Mouse (Mus musculus): Measurements from ENCODE around the gene Tbc1d9. TPM values are rescaled to one million over a fixed set of nuclear protein-coding genes. Genes with fewer than 3 reads are reported as not detected.
A peak's percentile ranks its signal among the peaks of the same experiment; 100 is the strongest.

The Tbc1d9 gene
- total RNA-seq (2014; fragmentation: Nextera tagmentation) (0.07 and 0.57 TPM in 2 replicates), total RNA-seq (2017) (0.84 and 1.4 TPM in 2 replicates)

- ATAC-seq (replicated peaks; ENCODE audit: low FRiP score, low TSS enrichment, poor library complexity, severe bottlenecking): peak; percentile 87
These were observed at the start of gene Tbc1d9 for GRCm38 (mm10) chr8:83165235-83165930. Gene Tbc1d9, plus strand, starts transcription at chr8:83165352.

- ATAC-seq (replicated peaks; ENCODE audit: low FRiP score, low TSS enrichment, poor library complexity, severe bottlenecking): no peak
These were observed 30.1 kb upstream of the Tbc1d9 start for GRCm38 (mm10) chr8:83135086-83135485.

GRCm38 (mm10) chr8:83140068-83140467, 25.1 kb upstream of the Tbc1d9 start:
- no peak for ATAC-seq (replicated peaks; ENCODE audit: low FRiP score, low TSS enrichment, poor library complexity, severe bottlenecking)

- ATAC-seq (replicated peaks; ENCODE audit: low FRiP score, low TSS enrichment, poor library complexity, severe bottlenecking): no peak
These were observed 24.4 kb upstream of the Tbc1d9 start for GRCm38 (mm10) chr8:83140701-83141111.

GRCm38 (mm10) chr8:83141358-83141757, 23.8 kb upstream of the Tbc1d9 start:
- no peak for ATAC-seq (replicated peaks; ENCODE audit: low FRiP score, low TSS enrichment, poor library complexity, severe bottlenecking)

GRCm38 (mm10) chr8:83144601-83145000, 20.6 kb upstream of the Tbc1d9 start:
- ATAC-seq (replicated peaks; ENCODE audit: low FRiP score, low TSS enrichment, poor library complexity, severe bottlenecking): no peak

- ATAC-seq (replicated peaks; ENCODE audit: low FRiP score, low TSS enrichment, poor library complexity, severe bottlenecking): no peak
These were observed 19.7 kb upstream of the Tbc1d9 start for GRCm38 (mm10) chr8:83145421-83145820.

GRCm38 (mm10) chr8:83149124-83149523, 16.0 kb upstream of the Tbc1d9 start:
- no peak for ATAC-seq (replicated peaks; ENCODE audit: low FRiP score, low TSS enrichment, poor library complexity, severe bottlenecking)

GRCm38 (mm10) chr8:83152055-83152454, 13.1 kb upstream of the Tbc1d9 start:
- no peak for ATAC-seq (replicated peaks; ENCODE audit: low FRiP score, low TSS enrichment, poor library complexity, severe bottlenecking)

- no peak for ATAC-seq (replicated peaks; ENCODE audit: low FRiP score, low TSS enrichment, poor library complexity, severe bottlenecking)
These were observed 12.7 kb upstream of the Tbc1d9 start for GRCm38 (mm10) chr8:83152470-83152869.

- ATAC-seq (replicated peaks; ENCODE audit: low FRiP score, low TSS enrichment, poor library complexity, severe bottlenecking): no peak
These were observed 10.0 kb upstream of the Tbc1d9 start for GRCm38 (mm10) chr8:83155110-83155509.

GRCm38 (mm10) chr8:83158971-83159370, 6.2 kb upstream of the Tbc1d9 start:
- no peak for ATAC-seq (replicated peaks; ENCODE audit: low FRiP score, low TSS enrichment, poor library complexity, severe bottlenecking)

- no peak for ATAC-seq (replicated peaks; ENCODE audit: low FRiP score, low TSS enrichment, poor library complexity, severe bottlenecking)
These were observed 5.5 kb upstream of the Tbc1d9 start for GRCm38 (mm10) chr8:83159615-83160014.

- ATAC-seq (replicated peaks; ENCODE audit: low FRiP score, low TSS enrichment, poor library complexity, severe bottlenecking): no peak
These were observed 4.5 kb upstream of the Tbc1d9 start for GRCm38 (mm10) chr8:83160613-83161012.

- no peak; the same call in 1 of the 2 replicates for ATAC-seq (replicated peaks; ENCODE audit: low FRiP score, low TSS enrichment, poor library complexity, severe bottlenecking)
These were observed 1.0 kb downstream of the Tbc1d9 start, which contains the start of gene Gm10645 for GRCm38 (mm10) chr8:83165931-83166867. Gene Gm10645, minus strand, starts transcription at chr8:83166170.

GRCm38 (mm10) chr8:83167932-83168331, 2.8 kb downstream of the Tbc1d9 start:
- no peak for ATAC-seq (replicated peaks; ENCODE audit: low FRiP score, low TSS enrichment, poor library complexity, severe bottlenecking)

- no peak for ATAC-seq (replicated peaks; ENCODE audit: low FRiP score, low TSS enrichment, poor library complexity, severe bottlenecking)
These were observed 4.0 kb downstream of the Tbc1d9 start for GRCm38 (mm10) chr8:83169127-83169526.

- ATAC-seq (replicated peaks; ENCODE audit: low FRiP score, low TSS enrichment, poor library complexity, severe bottlenecking): no peak
These were observed 4.6 kb downstream of the Tbc1d9 start for GRCm38 (mm10) chr8:83169709-83170108.

GRCm38 (mm10) chr8:83170894-83171293, 5.7 kb downstream of the Tbc1d9 start:
- ATAC-seq (replicated peaks; ENCODE audit: low FRiP score, low TSS enrichment, poor library complexity, severe bottlenecking): no peak

- ATAC-seq (replicated peaks; ENCODE audit: low FRiP score, low TSS enrichment, poor library complexity, severe bottlenecking): no peak
These were observed 10.5 kb downstream of the Tbc1d9 start for GRCm38 (mm10) chr8:83175680-83176079.

All from megakaryocyte-erythroid progenitor cell, adult 5-6 weeks (primary cell).